Mouse (Mus musculus) 3T3-L1 (cell line): ENCODE results near the gene Lmbr1l.

ENCODE experiments used
- DNase-seq: peaks from one replicate; pipeline ENCODE4 v3.0.0-alpha.2; 2015; ENCODE audit warnings: low read depth, low spot score

The Lmbr1l gene

DNA sequence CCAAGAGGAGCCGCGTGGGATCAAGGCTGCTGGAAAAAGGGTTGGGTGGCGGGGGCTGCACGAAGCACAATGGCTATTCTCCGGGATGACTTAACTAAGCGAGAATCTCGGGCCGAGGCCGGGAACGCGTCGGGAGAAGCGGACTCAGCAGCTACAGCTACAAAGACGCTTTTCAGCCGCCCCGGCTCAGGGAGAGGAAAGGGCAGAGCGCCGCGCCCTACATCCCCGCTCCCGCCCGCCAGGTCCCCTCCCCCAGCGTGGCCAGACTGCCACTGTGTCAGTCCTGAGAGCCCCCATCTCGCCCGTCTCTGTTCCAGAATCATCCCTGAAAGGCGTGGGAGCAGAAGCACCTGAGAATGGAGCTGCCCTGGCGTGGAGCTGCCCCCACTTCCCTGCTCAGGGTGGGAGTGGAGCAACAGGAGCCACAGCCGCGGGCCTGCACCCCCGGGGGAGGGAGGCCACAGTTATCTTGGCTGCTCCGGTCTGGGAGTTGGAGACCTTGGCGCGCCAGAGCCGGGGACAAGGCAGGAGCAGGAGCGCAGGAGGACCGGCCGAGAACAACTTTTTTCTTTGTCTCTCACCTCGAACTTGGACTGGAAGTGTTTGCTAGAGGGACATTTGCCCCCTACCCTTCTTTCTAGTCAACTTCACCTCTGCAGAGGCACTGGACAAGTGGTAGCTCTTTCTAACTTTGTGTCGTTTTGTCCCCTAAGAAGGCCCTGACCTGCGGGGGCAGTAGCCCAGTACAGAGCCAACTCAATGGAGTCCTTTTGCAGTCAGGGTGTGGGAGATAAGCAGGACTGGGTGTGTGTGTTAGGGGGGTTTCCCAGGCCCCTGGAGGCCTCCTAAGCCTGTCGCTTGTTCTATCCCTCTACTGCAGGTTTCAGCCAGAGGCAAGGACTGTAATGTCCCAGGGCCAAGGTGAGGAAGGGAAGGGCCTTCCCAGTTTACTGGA, 22.1 kb downstream of the Lmbr1l start:
- DNase-seq: no peak

GRCm38 (mm10) chr15:98894746-98895634, 23.0 kb downstream of the Lmbr1l start:
- no peak for DNase-seq

GRCm38 (mm10) chr15:98893940-98894745, 23.9 kb downstream of the Lmbr1l start, which contains the start of gene Rhebl1:
TSS of gene Rhebl1 (minus strand) at chr15:98894540.
- DNase-seq: no peak

DNA sequence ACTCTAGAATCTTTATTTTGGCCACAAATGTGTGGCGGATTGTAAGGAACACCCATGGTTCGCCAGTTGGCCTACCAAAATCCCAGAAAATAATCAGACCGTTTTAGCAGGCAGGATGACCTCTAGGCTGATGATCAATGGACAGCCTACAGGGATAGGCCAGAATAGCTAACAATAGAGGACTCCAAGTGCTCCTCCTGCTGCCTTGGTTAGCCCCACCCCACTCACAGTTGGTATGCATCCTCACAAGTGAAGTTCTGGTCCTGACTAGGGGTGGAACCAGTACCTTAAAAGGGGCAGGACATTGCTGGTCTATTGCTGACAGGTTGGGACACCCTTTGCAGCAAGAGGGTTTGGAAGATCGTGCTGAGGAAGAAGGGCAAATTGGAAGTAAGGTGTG, 25.0 kb downstream of the Lmbr1l start:
- DNase-seq: no peak

DNA sequence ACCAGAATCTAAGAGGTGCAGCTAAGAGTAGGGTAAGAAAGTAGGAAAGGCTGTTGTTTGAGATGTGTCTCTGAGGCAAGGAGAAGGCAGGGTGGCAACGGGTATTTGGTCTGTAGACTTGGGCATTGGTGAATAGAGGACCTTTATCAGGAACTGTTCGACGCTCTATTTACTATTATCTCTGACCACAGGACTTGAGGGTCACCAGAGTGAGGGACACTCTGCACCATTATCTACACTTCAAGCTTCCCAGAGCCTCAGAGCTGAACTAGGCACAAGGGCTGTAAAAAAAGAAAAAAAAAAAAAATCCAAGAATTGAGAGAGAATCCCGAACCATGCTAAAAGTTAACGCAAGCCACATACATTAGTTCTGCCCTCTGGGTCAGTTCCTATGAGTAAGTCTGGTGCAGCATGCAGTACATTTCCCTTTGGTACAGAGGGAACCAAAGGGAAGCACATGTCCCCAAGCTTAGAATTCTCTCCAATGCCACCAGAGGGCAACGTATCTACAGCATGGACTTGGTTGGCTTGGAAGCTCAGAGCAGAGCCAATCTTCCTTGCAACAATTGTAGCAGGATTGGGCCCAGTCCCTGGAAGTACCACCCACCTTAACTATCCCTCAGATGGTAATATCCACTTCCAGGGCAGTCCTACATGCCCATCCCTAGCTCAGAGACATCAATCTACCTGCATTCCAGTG, 26.0 kb downstream of the Lmbr1l start:
- DNase-seq: peak; percentile 94

GRCm38 (mm10) chr15:98891198-98891742, 26.8 kb downstream of the Lmbr1l start:
- no peak for DNase-seq

GRCm38 (mm10) chr15:98887526-98887925, 30.5 kb downstream of the Lmbr1l start:
- DNase-seq: no peak

GRCm38 (mm10) chr15:98886667-98887387, 31.2 kb downstream of the Lmbr1l start:
- DNase-seq: no peak

- no peak for DNase-seq
Measured at GRCm38 (mm10) chr15:98884106-98884505, 33.9 kb downstream of the Lmbr1l start.

- no peak for DNase-seq
Measured at GRCm38 (mm10) chr15:98883661-98884060, 34.4 kb downstream of the Lmbr1l start.

DNA sequence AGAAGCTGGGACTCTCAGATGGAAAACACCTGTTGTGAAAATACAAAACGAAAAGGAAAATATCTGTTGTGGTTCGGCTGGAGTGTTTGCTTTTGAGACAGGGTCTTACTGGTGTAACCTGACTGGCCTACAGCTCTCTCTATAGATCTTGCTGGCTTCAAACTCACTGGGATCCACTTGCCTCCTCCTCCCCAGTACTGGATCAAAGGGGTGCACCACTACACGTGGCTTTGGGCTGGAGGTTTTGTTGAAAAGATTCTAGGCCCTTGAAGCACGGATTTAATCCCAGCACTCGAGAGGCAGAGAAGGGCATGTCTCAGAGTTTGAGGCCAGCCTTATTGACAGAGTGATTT, 36.4 kb downstream of the Lmbr1l start:
- DNase-seq: no peak

DNA sequence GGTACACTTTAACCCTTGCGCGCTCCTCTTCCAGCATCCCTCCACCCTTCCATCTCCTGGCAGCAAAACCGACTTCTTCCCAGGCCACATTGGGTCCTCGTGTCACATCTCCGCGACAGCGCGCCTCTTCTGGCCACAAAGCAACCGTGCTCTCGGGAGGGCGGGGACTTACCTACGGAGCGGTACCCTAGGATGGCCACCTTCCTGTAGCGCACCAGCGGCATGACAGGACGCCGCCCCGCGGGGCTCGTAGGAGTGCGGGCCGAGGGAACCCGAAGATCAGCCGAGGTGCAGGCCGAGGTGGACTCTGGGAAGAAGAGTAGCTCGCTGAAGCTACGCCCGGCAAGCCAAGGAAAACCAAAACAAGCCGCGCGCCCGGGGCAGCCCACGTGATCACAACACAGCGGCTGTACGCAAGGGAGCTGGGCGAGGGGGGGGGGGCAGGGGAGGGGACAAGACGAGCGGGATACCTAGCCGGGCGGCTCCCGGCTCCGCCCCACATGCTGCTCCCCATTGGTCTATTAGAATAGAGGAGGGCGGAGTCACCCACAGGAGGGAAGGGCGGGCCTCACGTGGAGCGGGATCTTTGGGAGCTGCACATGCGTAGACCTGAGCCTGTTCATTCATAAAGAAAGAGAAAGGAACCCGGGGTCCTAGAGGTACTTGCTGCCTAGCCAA, 36.9 kb downstream of the Lmbr1l start:
- peak; percentile 99 for DNase-seq

DNA sequence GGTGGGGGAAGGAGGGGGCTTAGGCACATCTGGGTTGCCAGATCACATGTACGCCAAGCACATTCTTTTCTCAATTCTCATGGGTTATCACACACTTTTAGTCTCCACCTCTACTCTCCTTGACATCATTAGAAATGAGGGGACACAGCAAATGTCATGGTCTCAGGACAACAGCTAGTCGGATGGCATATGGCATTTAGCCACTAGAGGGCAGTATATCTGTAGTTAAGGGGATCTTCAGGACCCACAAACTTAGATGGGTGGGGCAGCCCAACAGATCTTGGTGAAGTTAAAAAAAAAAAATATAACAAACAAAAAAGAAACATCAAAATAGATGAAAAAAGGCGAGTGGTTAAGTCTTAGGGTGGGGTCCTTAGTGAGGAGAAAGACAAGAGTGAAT, 40.7 kb downstream of the Lmbr1l start:
- peak; percentile 93 for DNase-seq

DNA sequence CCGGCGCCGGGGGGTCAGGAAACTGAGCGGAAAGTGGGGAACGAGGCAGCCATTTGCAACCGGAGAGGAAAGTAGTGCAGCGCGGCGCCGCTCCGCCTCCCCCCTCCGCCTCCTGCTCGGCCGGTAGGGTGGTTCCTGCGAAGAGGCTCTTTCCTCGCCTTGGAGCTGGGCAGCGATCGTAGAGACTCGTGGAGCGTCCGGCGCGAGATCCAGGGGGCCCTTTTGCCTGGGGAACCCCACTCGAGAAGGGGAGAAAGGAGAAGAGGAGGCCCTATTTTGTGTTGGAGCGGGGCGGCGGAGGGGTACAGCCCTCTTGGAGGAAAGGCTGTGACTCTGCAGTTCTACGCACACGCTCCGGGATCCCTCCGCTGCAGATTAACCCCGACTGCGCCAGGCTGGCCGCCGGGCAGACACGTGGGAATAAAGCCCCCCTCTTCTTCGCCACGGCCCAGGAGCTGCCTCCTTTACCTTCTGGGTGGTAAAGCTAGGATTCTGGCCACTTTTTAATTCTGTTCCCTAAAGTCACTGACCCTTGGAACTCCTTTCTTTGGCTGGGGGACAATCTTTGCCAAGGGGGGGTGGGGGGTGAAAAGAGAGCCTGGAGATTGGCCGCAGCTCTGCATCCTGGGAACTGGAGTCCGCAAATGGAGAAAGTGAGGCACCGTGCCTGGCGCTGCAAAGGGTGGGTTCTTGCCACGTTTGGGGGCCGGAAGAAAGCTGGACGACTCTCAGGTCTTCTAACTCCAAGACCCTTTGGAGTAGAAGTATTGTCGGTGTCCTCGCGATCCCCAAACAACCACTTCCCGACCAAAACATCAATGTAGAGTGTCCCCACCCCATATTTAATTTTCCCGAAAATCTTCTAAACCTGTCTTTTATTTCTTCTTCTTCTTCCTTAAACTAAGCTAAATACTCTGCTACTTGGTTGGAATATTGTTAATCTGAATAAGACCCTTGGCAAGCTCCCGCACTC, 45.8 kb downstream of the Lmbr1l start:
- peak; percentile 97 for DNase-seq

DNA sequence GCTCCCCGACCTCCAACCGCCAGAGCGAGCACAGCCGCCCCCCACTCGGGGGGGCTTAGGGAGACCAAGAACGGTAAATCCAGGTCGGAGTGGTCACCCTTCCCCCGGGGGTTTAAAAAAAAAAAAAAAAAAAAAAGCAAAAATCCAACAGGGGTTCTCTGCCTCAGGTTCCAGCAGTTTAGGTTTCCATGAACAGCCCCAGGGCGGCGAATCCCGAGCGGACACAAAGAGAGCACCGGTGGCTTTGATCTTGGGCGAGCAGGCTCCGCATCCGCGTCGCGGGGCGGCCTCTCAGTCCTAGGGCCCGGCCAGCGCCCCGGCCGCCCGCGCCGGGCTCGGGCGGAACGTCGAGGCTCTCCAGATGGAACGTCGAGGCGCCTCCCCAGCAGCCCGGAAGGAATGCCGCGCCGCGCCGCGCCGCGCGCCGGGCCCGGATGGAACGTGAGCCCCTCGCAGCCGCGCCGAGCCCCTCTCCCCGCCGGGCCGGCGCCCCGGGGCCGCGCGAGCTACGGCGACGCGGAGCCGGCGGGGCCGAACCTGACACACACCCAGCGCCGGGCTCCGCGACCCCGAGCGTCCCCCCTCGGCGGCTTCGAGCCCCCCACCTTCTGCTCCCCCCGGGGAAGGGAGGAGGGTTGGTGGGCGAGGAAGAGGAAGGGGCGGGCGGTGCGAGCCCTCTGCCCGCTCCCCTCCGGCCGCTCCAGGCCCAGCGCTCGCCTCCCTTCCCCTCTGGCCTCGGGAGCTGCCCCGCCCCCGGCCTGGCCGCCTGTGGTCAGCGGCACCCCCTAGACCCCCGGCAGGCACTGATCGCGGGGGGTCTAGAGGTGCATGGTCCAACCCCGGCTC, 46.7 kb downstream of the Lmbr1l start, which contains the start of gene Kmt2d:
Gene Kmt2d (minus strand): TSS at position 135 of the 846 bp plus-strand sequence.
- peak; percentile 48 for DNase-seq

DNA sequence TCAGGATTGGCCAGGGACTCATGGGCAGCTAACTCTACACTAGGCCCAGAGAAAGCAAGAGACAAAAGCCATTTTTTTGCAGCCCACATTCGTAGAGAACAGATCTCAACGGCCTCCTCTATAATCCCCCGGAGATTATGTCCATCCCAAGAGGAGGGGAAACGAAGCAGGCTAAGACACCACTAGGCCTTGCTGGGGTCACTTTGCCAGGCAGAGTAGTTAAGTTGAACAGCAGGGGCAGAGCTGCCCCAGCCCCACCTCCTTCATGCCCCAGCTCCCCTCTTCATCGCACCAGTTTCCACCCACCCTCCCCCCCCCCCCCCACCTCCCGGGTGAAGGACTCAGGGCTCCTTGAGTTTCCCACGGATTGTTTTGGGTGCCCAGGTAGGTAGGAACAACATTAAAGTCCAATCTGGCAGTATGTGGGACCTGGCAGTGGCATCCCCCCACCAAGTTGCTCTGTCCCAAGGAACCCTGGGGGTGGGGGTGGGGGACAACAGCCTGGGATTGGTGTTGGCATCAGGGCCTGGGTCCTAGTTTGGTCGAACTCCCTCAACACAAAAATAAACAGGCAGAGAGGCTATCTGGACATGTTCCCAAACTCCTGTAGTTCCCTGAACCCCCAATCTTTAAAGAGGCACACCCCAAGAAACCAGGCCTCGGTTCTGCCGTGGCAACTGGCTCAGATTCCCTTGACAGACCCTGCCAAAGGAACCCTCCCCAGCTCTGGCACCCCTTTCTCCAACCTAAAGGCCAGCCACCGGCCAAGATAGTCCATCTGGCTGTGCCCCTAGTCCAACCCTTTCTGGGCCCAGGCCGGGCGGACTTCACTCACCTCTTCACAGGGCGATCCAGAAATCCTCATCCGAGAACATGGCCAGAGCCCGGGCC, 47.6 kb downstream of the Lmbr1l start:
- DNase-seq: peak; percentile 47
